ENCODE assay signal across 24 mouse cellular contexts in genomic region chr9:96093221-96093620, GRCm38 (mm10).
"Had no signal": no experiment of that assay in that cellular context is flagged by ENCODE, and none has a peak within 500 bp of the region (broad histone marks: within the 10 kb centered on the region; RNA-seq: fewer than 3 reads in every experiment).

No protein-coding gene starts in this region.

- H3K36me3 ChIP-seq: intestine, embryonic 15.5 days; limb, embryonic 10.5 days; limb, embryonic 13.5 days; liver, embryonic 12.5 days; liver, embryonic 15.5 days; lung, embryonic 15.5 days; midbrain, embryonic 10.5 days; midbrain, embryonic 13.5 days; neural tube, embryonic 12.5 days; neural tube, embryonic 15.5 days had no signal

- H3K4me3 ChIP-seq: intestine, embryonic 15.5 days; limb, embryonic 10.5 days; limb, embryonic 13.5 days; liver, embryonic 12.5 days; liver, embryonic 15.5 days; lung, embryonic 15.5 days; megakaryocyte, embryonic 14.5 days; midbrain, embryonic 10.5 days; midbrain, embryonic 13.5 days; neural tube, embryonic 12.5 days; neural tube, embryonic 15.5 days had no signal

- H3K4me2 ChIP-seq: intestine, embryonic 15.5 days; limb, embryonic 13.5 days; liver, embryonic 12.5 days; liver, embryonic 15.5 days; lung, embryonic 15.5 days; midbrain, embryonic 13.5 days; neural tube, embryonic 12.5 days; neural tube, embryonic 15.5 days had no signal

- H3K9me3 ChIP-seq: intestine, embryonic 15.5 days; lung, embryonic 15.5 days had no signal

- DNase-seq: layer of hippocampus, adult 9-11 months; liver; lung, adult 18-20 months; lung, postnatal 10 days; lung, postnatal 36 days; right cerebral cortex, adult 18-20 months; right cerebral cortex, postnatal 14 days; right cerebral cortex, postnatal 4 days; thymus, adult 2 months; thymus, postnatal 14 days; thymus, postnatal 4 days had no signal

- ATAC-seq: intestine, embryonic 15.5 days; liver, embryonic 12.5 days; midbrain, embryonic 13.5 days had no signal

- H3K9ac ChIP-seq: intestine, embryonic 15.5 days; limb, embryonic 13.5 days; liver, embryonic 12.5 days; liver, embryonic 15.5 days; lung, embryonic 15.5 days; midbrain, embryonic 13.5 days; neural tube, embryonic 12.5 days; neural tube, embryonic 15.5 days had no signal

- H3K27me3 ChIP-seq: intestine, embryonic 15.5 days; limb, embryonic 13.5 days; lung, embryonic 15.5 days; midbrain, embryonic 13.5 days; neural tube, embryonic 12.5 days; neural tube, embryonic 15.5 days had no signal

- H3K27ac ChIP-seq: intestine, embryonic 15.5 days; kidney, postnatal 0 days; limb, embryonic 10.5 days; limb, embryonic 13.5 days; liver, embryonic 12.5 days; liver, embryonic 15.5 days; lung, embryonic 15.5 days; midbrain, embryonic 10.5 days; midbrain, embryonic 13.5 days; neural tube, embryonic 12.5 days; neural tube, embryonic 15.5 days; stomach, postnatal 0 days had no signal

- H3K4me1 ChIP-seq: intestine, embryonic 15.5 days; limb, embryonic 10.5 days; limb, embryonic 13.5 days; liver, embryonic 12.5 days; liver, embryonic 15.5 days; lung, embryonic 15.5 days; midbrain, embryonic 10.5 days; midbrain, embryonic 13.5 days; neural tube, embryonic 12.5 days; neural tube, embryonic 15.5 days had no signal
